Mouse (Mus musculus) thymus, adult 2 months (tissue): ENCODE data around the gene Pygb.

Experiments
- CTCF ChIP-seq: fragments of 200-500 bp; IDR thresholded peaks from 2 replicates; pipeline ENCODE4 v1.5.1; 2012; ENCODE audit warnings: mild to moderate bottlenecking, control low read depth, low read length, moderate library complexity, borderline replicate concordance; ENCODE audit not compliant: control insufficient read depth, poor library complexity, insufficient read depth; ENCODE audit errors: extremely low read depth
- POLR2A ChIP-seq: fragments of 200-500 bp; IDR thresholded peaks from 2 replicates; pipeline ENCODE4 v1.6.1; 2012; ENCODE audit warnings: mild to moderate bottlenecking, low read length, control low read depth, moderate library complexity; ENCODE audit not compliant: control insufficient read depth, poor library complexity, insufficient read depth; ENCODE audit errors: extremely low read depth

DNA sequence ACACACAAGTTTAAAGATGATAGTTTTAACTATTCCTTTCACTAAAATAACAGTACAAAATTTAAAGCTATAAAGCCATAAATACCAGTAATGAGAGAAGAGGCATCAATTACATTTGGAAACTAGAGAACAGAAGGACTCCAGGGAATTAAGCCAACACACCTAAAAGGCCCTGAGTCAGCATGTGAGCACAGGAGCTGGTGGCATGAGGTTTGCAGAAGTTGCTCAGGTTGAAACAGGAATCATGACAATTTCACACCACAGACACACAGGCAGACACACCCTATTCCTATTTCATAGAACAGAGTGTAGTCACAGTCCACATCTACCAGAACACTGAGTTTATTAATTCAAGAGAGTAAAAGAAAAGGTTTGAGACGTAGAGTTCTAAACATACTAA is 88.0 kb downstream of the Pygb start:
- TF ChIP-seq POLR2A (no peak), CTCF (no peak)
